Mouse (Mus musculus) intestine, postnatal 0 days (tissue): Measurements from ENCODE around the gene Gm826. TPM values are rescaled to one million over a fixed set of nuclear protein-coding genes. Genes with fewer than 3 reads are reported as not detected.

Experiments used
- ATAC-seq: fragments of 200-750 bp; cut with Nextera tagmentation; 2 replicates; pipeline ENCODE4 v1.8.0; 2017; ENCODE audit warnings: mild to moderate bottlenecking, moderate TSS enrichment, moderate library complexity
- H3K27ac ChIP-seq: fragments of 300-500 bp; sonication (generic); 2 replicates; pipeline ENCODE4 v1.5.1; 2014; ENCODE audit warnings: mild to moderate bottlenecking, low read depth, low read length, moderate library complexity
- H3K27me3 ChIP-seq: fragments of 300-500 bp; sonication (generic); replicated peaks from 2 replicates; pipeline ENCODE4 v1.6.1; 2014; ENCODE audit warnings: low read length, mixed read lengths; ENCODE audit not compliant: control insufficient read depth, insufficient read depth
- H3K36me3 ChIP-seq: fragments of 300-500 bp; sonication (generic); 2 replicates; pipeline ENCODE4 v1.6.1; 2014; ENCODE audit warnings: mild to moderate bottlenecking, moderate library complexity; ENCODE audit not compliant: control insufficient read depth, insufficient read depth
- H3K4me1 ChIP-seq: fragments of 300-500 bp; sonication (generic); replicated peaks from 2 replicates; pipeline ENCODE4 v1.6.1; 2014; ENCODE audit warnings: antibody characterized with exemption, low read length, mixed read lengths; ENCODE audit not compliant: control insufficient read depth, insufficient read depth
- H3K4me2 ChIP-seq: fragments of 300-500 bp; sonication (generic); replicated peaks from 2 replicates; pipeline ENCODE4 v1.6.1; 2014; ENCODE audit warnings: low read depth, mild to moderate bottlenecking, moderate library complexity
- H3K4me3 ChIP-seq: fragments of 300-500 bp; sonication (generic); 2 replicates; pipeline ENCODE4 v1.5.1; 2014; ENCODE audit warnings: low read depth, low read length
- H3K9ac ChIP-seq: fragments of 300-500 bp; sonication (generic); 2 replicates; pipeline ENCODE4 v1.6.1; 2014; ENCODE audit warnings: mild to moderate bottlenecking, low read depth, low read length
- H3K9me3 ChIP-seq: fragments of 300-500 bp; sonication (generic); 2 replicates; pipeline ENCODE4 v1.6.1; 2016; ENCODE audit warnings: mixed run types; ENCODE audit not compliant: control insufficient read depth
- CTCF ChIP-seq: sonication (generic); IDR thresholded peaks from 2 replicates; pipeline ENCODE4 v1.5.1; 2016; ENCODE audit warnings: low read depth, mild to moderate bottlenecking, control low read depth, antibody characterized with exemption, moderate library complexity
- WGBS: fragments of 180-500 bp; shearing (Covaris S2); extraction: QIAGEN DNeasy Blood & Tissue Kit; methylation state at CpG from one replicate; pipeline ENCODE4 v1.1.7; 2014; 5-methylcytosine and 5-hydroxymethylcytosine counted together
- polyA plus RNA-seq: library from polyadenylated mRNA; unstranded; fragments of >200 nt; fragmentation: Nextera tagmentation; extraction: Ambion mirVana; gene quantifications from 2 replicates; pipeline ENCODE4 v1.2.1, GENCODE M21; 2015

Gene Gm826
- polyA plus RNA-seq, 1 experiment from 2014 or later: 6.2 TPM

- Histone ChIP-seq H3K27ac (no peak overlapping the region), H3K9ac (no peak overlapping the region), H3K27me3 (peaks cover 53% of the 10 kb centered on the region), H3K4me3 (peak overlapping the region; percentile 72), H3K4me1 (peaks cover 3% of the 10 kb centered on the region; the same call in 1 of the 2 replicates), H3K9me3 (no peaks in the 10 kb centered on the region), H3K4me2 (peak overlapping the region; percentile 94), H3K36me3 (no peaks in the 10 kb centered on the region)
- ATAC-seq: no peak
- TF ChIP-seq CTCF: no peak
- WGBS: 1% methylated on average over 52 of the region's 52 CpGs
These were observed 34.7 kb upstream of the Gm826 start for GRCm38 (mm10) chr2:160368422-160369357.

GRCm38 (mm10) chr2:160367448-160368208 lies 33.7 kb upstream of the Gm826 start:
- Histone ChIP-seq H3K9me3 (no peaks in the 10 kb centered on the region), H3K4me3 (peak overlapping the region; percentile 72), H3K27ac (peak overlapping the region; percentile 87), H3K36me3 (0 out of 2 replicates have a peak, but pooled peaks cover 6% of the 10 kb centered on the region), H3K27me3 (peaks cover 54% of the 10 kb centered on the region), H3K4me1 (peaks cover 3% of the 10 kb centered on the region; the same call in 1 of the 2 replicates), H3K4me2 (peak overlapping the region; percentile 94), H3K9ac (peak overlapping the region; percentile 50)
- peak; percentile 44 for ATAC-seq
- TF ChIP-seq CTCF: peak; percentile 98
- under 1% methylated on average over 45 of the region's 45 CpGs for WGBS

- peak within 1 kb of the TSS; percentile 94 for H3K4me2 ChIP-seq
- peaks cover 3% of the 10 kb centered on the region; the same call in 1 of the 2 replicates for H3K4me1 ChIP-seq
- H3K9ac ChIP-seq: peak within 1 kb of the TSS; percentile 79
- WGBS: 0% methylated on average over 37 of the region's 37 CpGs
- H3K27me3 ChIP-seq: peaks cover 55% of the 10 kb centered on the region
- peak within 1 kb of the TSS; percentile 87 for H3K27ac ChIP-seq
- H3K4me3 ChIP-seq: peak within 1 kb of the TSS; percentile 72
- H3K36me3 ChIP-seq: peaks cover 12% of the 10 kb centered on the region; the same call in 1 of the 2 replicates
- peak; percentile 93 for ATAC-seq
- TF ChIP-seq CTCF: 0 out of 2 replicates have a peak, but pooled peaks have one; percentile 2
- H3K9me3 ChIP-seq: no peaks in the 10 kb centered on the region
These were observed 33.0 kb upstream of the Gm826 start, which contains the start of gene Mafb for GRCm38 (mm10) chr2:160366980-160367338. TSS of gene Mafb (minus strand) at chr2:160367065.

GRCm38 (mm10) chr2:160366111-160366979 lies 32.4 kb upstream of the Gm826 start:
- Histone ChIP-seq H3K27ac (peak overlapping the region; percentile 87), H3K9me3 (no peaks in the 10 kb centered on the region), H3K9ac (peak overlapping the region; percentile 79), H3K27me3 (peaks cover 55% of the 10 kb centered on the region), H3K4me1 (peaks cover 3% of the 10 kb centered on the region; the same call in 1 of the 2 replicates), H3K36me3 (peaks cover 12% of the 10 kb centered on the region; the same call in 1 of the 2 replicates), H3K4me2 (peak overlapping the region; percentile 94), H3K4me3 (peak overlapping the region; percentile 72)
- peak; percentile 2; the same call in 1 of the 2 replicates for ATAC-seq
- WGBS: under 1% methylated on average over 95 of the region's 95 CpGs
- no peak for TF ChIP-seq CTCF

GRCm38 (mm10) chr2:160365107-160365911 lies 31.3 kb upstream of the Gm826 start:
- Histone ChIP-seq H3K27ac (peak overlapping the region; percentile 87), H3K4me2 (peak overlapping the region; percentile 94), H3K9me3 (no peaks in the 10 kb centered on the region), H3K36me3 (peaks cover 12% of the 10 kb centered on the region; the same call in 1 of the 2 replicates), H3K27me3 (peaks cover 54% of the 10 kb centered on the region), H3K4me1 (peaks cover 3% of the 10 kb centered on the region; the same call in 1 of the 2 replicates), H3K9ac (peak overlapping the region; percentile 79), H3K4me3 (peak overlapping the region; percentile 72)
- no peak for ATAC-seq
- TF ChIP-seq CTCF: no peak
- WGBS: under 1% methylated on average over 50 of the region's 50 CpGs
